Mouse (Mus musculus): Measurements from ENCODE around the gene Hsdl2.
"Not testable (repeated sequence)": the region's sequence is repeated elsewhere in the genome, so short reads cannot be mapped to it uniquely, and the experiment has no call there.

Gene Hsdl2

GRCm38 (mm10) chr4:59581314-59582185 is at the start of gene Hsdl2:
Gene Hsdl2, plus strand, starts transcription at chr4:59581563.
- peak; percentile 95 to 99 for DNase-seq (ENCODE audit: low spot score in 2 of 2)

GRCm38 (mm10) chr4:59533268-59533667 is 48.1 kb upstream of the Hsdl2 start:
- no peak for DNase-seq (ENCODE audit: low spot score in 2 of 2)

GRCm38 (mm10) chr4:59535624-59536023 is 45.7 kb upstream of the Hsdl2 start:
- DNase-seq (ENCODE audit: low spot score in 2 of 2): no peak

- DNase-seq (ENCODE audit: low spot score in 2 of 2): no peak
Observed at GRCm38 (mm10) chr4:59536281-59536680, 45.1 kb upstream of the Hsdl2 start.

- DNase-seq (ENCODE audit: low spot score in 2 of 2): no peak
Observed at GRCm38 (mm10) chr4:59543006-59543405, 38.4 kb upstream of the Hsdl2 start.

- DNase-seq (ENCODE audit: low spot score in 2 of 2): no peak
Observed at GRCm38 (mm10) chr4:59544654-59545053, 36.7 kb upstream of the Hsdl2 start.

GRCm38 (mm10) chr4:59546285-59547071 is 34.9 kb upstream of the Hsdl2 start:
- no peak for DNase-seq (ENCODE audit: low spot score in 2 of 2)

- no peak for DNase-seq (ENCODE audit: low spot score in 2 of 2)
Observed at GRCm38 (mm10) chr4:59547136-59547889, 34.0 kb upstream of the Hsdl2 start.

- no peak for DNase-seq (ENCODE audit: low spot score in 2 of 2)
Observed at GRCm38 (mm10) chr4:59548011-59548559, 33.3 kb upstream of the Hsdl2 start.

- peak in 1 of 2 experiments; percentile 53 for DNase-seq (ENCODE audit: low spot score in 2 of 2)
Observed at GRCm38 (mm10) chr4:59548560-59549174, 32.7 kb upstream of the Hsdl2 start.

- DNase-seq (ENCODE audit: low spot score in 2 of 2): peak; percentile 59 to 75
Observed at GRCm38 (mm10) chr4:59549175-59549976, 32.0 kb upstream of the Hsdl2 start, which contains the start of gene Ptbp3. Gene Ptbp3, minus strand, starts transcription at chr4:59549364.

GRCm38 (mm10) chr4:59549977-59550560 is 31.3 kb upstream of the Hsdl2 start:
- peak in 1 of 2 experiments; percentile 11 for DNase-seq (ENCODE audit: low spot score in 2 of 2)

- DNase-seq (ENCODE audit: low spot score in 2 of 2): no peak
Observed at GRCm38 (mm10) chr4:59551901-59552300, 29.5 kb upstream of the Hsdl2 start.

GRCm38 (mm10) chr4:59552835-59553234 is 28.5 kb upstream of the Hsdl2 start:
- DNase-seq (ENCODE audit: low spot score in 2 of 2): no peak

GRCm38 (mm10) chr4:59553576-59553975 is 27.8 kb upstream of the Hsdl2 start:
- no peak for DNase-seq (ENCODE audit: low spot score in 2 of 2)

- DNase-seq (ENCODE audit: low spot score in 2 of 2): no peak
Observed at GRCm38 (mm10) chr4:59555177-59555576, 26.2 kb upstream of the Hsdl2 start.

- DNase-seq (ENCODE audit: low spot score in 2 of 2): not testable (repeated sequence)
Observed at GRCm38 (mm10) chr4:59557343-59557742, 24.0 kb upstream of the Hsdl2 start.

- no peak for DNase-seq (ENCODE audit: low spot score in 2 of 2)
Observed at GRCm38 (mm10) chr4:59558096-59558720, 23.2 kb upstream of the Hsdl2 start.

- DNase-seq (ENCODE audit: low spot score in 2 of 2): no peak
Observed at GRCm38 (mm10) chr4:59560141-59560540, 21.2 kb upstream of the Hsdl2 start.

All from left cerebral cortex, adult 9 months (tissue).